Mouse (Mus musculus) thymus, postnatal 10 days (tissue): ENCODE data around the gene Cdk5r2.
A peak's percentile ranks its signal among the peaks of the same experiment; 100 is the strongest.

Source experiments
- DNase-seq, 2 experiments: peaks; one replicate each; pipeline ENCODE4 v3.0.0; 2021; ENCODE audit warnings: low spot score in 2 of 2

The Cdk5r2 gene

DNA sequence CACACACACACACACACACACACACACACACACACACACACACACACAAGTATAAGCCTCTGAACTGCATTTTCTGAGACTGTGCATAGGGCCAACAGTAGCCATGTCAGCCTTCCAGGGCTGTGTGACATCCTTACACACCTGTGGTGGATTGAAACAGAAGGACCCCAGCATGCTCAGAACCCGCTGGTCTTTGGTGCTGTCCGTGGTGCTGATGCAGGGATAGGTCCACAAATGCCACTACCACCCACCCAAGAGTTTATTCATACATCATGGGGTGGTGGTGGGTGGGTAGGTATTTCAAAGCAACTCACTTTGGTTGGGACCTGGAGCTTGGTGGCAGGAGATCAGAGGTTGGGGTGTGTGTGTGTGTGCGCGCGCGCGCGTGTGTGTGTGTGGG is 36.8 kb downstream of the Cdk5r2 start:
- DNase-seq: peak in 1 of 2 experiments; percentile 22

DNA sequence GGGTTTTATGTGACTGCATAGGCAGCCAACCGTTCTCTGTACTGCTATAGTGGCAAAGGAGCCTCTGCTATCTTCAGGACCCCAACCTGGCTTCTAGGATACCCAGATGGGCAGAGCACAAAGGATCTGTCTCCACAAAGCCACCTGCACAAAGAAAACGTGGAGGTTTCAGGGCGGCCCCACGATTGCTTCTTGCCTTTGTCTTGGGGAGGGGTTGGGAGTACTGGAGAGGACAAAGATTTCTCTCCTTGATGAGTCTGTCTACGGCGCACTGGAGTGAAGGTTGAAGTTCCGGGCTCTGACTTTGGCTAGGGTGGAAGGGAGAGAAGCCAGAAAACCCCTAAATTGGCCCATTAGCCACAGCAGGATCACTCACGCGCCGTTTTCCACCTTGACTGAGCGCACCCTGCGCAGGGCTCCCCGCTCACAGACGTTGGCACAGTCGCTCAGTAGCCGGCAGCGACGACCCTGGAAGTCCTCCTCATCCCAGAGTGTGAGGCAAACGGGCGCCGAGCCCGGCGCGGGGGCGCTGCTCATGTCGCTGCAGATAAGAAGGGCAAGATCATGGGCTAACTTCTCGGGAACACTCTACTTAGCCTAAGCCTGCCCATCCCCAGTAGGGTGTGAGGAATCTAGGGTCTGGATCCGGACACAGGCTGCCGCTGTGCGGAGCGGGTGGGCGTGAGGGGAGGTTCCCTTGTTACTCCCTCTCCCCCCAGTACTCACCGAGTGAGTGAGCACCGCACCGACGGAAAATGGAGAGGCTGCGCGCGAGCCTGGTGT is 37.8 kb downstream of the Cdk5r2 start:
- DNase-seq: no peak

- peak in 1 of 2 experiments; percentile 19 for DNase-seq
Measured at GRCm38 (mm10) chr1:74893134-74893855, 38.6 kb downstream of the Cdk5r2 start, which contains the start of gene Cryba2. TSS of gene Cryba2 (minus strand) at chr1:74893143.

DNA sequence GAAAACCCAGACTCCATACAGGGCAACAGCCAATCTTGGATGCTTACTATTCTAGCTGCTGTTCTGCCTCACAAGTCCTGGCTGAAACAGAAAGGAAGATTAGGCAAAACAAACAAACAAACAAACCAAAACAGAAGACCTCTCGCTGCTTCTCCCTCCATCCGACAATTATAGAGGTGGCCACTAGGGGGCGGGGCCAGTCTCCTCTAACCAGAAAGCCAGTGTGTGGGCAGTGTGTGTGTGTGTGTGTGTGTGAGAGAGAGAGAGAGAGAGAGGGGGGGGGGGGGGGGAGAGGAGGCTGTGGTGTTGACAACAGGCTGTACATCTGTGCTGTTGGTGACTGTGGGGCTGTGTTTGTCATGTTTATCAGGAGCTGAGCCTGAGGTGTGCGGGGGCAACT is 40.2 kb downstream of the Cdk5r2 start:
- DNase-seq: peak in 1 of 2 experiments; percentile 49

DNA sequence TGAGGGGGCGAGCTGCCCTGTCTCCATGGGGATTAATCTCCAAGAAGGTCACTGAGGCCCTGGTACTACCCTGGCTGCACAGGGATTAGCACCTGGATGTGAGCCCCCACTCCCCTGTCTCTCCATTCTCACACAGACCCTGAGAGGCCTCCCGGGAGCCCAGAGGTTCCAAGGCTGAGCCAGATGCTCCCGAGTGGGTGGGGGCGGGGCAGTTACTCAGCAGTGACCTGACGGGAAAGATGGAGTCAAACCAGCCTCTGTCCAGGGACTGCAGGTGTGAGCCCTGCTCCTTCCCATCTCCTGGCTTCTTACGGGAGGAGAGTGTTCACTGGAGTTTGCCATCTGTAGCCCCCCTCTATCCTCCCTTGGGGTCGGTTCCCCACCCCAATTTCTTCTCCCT is 43.2 kb downstream of the Cdk5r2 start:
- no peak for DNase-seq

DNA sequence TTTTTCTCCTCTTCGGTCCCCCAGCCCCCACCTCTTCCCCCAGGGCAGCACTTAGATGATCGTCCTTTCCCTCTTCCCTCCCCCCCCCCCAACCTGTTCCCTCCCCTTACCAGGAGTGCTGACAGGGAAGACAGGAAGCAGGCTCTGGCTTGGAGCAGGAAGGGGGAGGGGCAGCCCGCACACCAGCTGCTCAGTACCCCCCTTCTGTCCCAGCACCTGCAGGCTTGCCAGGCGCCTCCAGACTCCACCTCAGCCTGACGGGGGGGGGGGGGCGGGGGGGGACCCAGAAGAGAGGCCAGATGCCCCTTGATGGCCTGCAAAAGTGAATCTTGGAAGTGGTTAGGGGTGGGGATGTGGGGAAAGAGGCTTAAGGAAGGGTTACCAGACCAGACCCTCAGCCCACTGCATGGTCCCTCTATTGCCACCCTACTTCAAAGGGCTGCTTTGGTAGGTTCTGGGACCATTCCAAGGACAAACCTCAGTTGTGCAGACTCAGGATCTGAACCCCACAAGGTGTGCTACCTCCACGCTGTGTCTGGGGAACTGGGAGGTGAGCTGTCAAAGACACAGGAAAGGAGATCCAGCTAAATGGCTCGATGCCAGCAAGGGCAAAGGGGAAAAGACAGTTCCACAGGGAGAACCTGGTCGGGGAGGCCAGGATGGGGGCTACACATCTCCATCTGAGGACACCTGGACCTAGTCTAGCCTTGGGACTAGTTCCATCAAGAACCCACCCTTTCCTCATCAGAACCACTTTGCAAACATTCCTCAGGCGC is 44.1 kb downstream of the Cdk5r2 start:
- no peak for DNase-seq

GRCm38 (mm10) chr1:74900341-74901285 is 45.9 kb downstream of the Cdk5r2 start:
- DNase-seq: no peak

DNA sequence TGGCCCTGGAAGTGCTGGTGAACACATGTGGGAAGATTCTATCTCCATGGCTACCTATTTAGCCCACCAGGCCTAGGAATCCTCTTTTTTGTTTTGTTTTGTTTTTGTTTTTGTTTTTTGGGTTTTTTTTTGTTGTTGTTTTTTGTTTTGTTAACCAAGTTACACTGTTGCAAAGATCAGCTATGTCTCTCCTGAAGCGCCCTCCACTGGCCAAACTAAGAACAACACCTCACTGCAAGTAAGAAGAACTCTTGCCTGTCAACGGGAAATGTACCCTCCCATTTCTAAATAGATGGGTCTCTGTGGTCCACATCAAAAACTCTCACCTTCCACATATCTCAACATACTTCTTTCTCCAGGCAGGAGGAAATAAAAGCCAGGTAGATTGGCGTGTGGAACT is 47.0 kb downstream of the Cdk5r2 start:
- peak in 1 of 2 experiments; percentile 41 for DNase-seq

DNA sequence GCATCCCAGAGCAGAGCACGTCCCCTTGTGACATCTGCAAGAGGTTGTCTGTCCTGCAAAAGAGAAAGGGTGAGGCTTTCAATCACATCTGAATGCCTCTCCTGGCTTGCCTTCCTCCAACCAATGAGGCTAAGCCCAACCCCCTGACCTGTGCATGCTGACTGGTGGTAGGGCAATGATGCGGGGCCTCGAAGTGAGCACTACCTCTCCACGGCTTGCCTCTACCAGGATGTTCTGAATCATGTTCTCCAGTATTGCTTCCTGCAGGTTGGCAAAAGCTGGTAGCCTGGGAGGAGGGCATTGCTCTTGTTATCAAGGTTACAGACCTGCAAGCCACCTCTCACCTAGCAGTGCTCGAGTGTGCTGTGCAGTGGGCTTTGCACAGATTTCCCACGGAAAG is 47.5 kb downstream of the Cdk5r2 start:
- DNase-seq: no peak
